Mouse (Mus musculus) heart, postnatal 36 days (tissue): ENCODE data around the gene 1700013G24Rik. TPM values are rescaled to one million over a fixed set of nuclear protein-coding genes. Genes with fewer than 3 reads are reported as not detected.

ENCODE experiments used
- DNase-seq, 2 experiments: peaks; one replicate each; pipeline ENCODE4 v3.0.0; 2021 to 2022
- intact Hi-C: fragments of 180-260 bp; cut with DNase I; formaldehyde crosslinking; loops from one replicate; pipeline ENCODE4 v1.15.1; 2025
- total RNA-seq, 2 experiments: library from RNA; stranded (reverse); gene quantifications; 2 replicates each; pipeline ENCODE4 v1.2.3; 2021

Gene 1700013G24Rik
- total RNA-seq, 2 experiments from 2014 or later: not detected

GRCm38 (mm10) chr4:137473701-137474388, 20.8 kb downstream of the 1700013G24Rik start:
- peak; percentile 53 to 62 for DNase-seq
- intact Hi-C loops: loop anchor here (2.0 kb wide), 1 partner anchor 25 kb away; no protein-coding TSS in a partner anchor

GRCm38 (mm10) chr4:137474694-137475093, 21.6 kb downstream of the 1700013G24Rik start:
- intact Hi-C loops: no loop called here
- DNase-seq: no peak

- DNase-seq: no peak
- intact Hi-C loops: no loop called here
Measured at GRCm38 (mm10) chr4:137475271-137476050, 22.4 kb downstream of the 1700013G24Rik start.

- peak; percentile 76 to 82 for DNase-seq
- intact Hi-C loops: no loop called here
Measured at GRCm38 (mm10) chr4:137476065-137476760, 23.1 kb downstream of the 1700013G24Rik start.

GRCm38 (mm10) chr4:137476761-137477237, 23.7 kb downstream of the 1700013G24Rik start:
- intact Hi-C loops: no loop called here
- DNase-seq: peak; percentile 79 to 83

GRCm38 (mm10) chr4:137477611-137478010, 24.5 kb downstream of the 1700013G24Rik start:
- intact Hi-C loops: loop anchor here (1.0 kb wide), 1 partner anchor 10 kb away; no protein-coding TSS in a partner anchor
- no peak for DNase-seq

GRCm38 (mm10) chr4:137478306-137478705, 25.2 kb downstream of the 1700013G24Rik start:
- no peak for DNase-seq
- intact Hi-C loops: loop anchor here (1.0 kb wide), 1 partner anchor 9 kb away; no protein-coding TSS in a partner anchor

GRCm38 (mm10) chr4:137479757-137480156, 26.7 kb downstream of the 1700013G24Rik start:
- no peak for DNase-seq
- intact Hi-C loops: loop anchor here (10.0 kb wide), 1 partner anchor 1335 kb away; the partner anchor contains the start of gene Id3

- intact Hi-C loops: loop anchor here (10.0 kb wide), 1 partner anchor 1336 kb away; the partner anchor contains the start of gene Id3
- no peak for DNase-seq
Measured at GRCm38 (mm10) chr4:137480191-137480992, 27.3 kb downstream of the 1700013G24Rik start.

- intact Hi-C loops: loop anchor here (10.0 kb wide), 1 partner anchor 1336 kb away; the partner anchor contains the start of gene Id3
- no peak for DNase-seq
Measured at GRCm38 (mm10) chr4:137480993-137481340, 27.9 kb downstream of the 1700013G24Rik start.

GRCm38 (mm10) chr4:137481381-137482030, 28.4 kb downstream of the 1700013G24Rik start:
- DNase-seq: no peak
- intact Hi-C loops: loop anchor here (10.0 kb wide), 1 partner anchor 1337 kb away; the partner anchor contains the start of gene Id3

GRCm38 (mm10) chr4:137483871-137484270, 30.8 kb downstream of the 1700013G24Rik start:
- peak in 1 of 2 experiments; percentile 50 for DNase-seq
- intact Hi-C loops: loop anchor here (2.0 to 10.0 kb wide), 2 partner anchors 15 to 1339 kb away; partner anchors contain the start of gene Id3

GRCm38 (mm10) chr4:137484586-137484985, 31.5 kb downstream of the 1700013G24Rik start:
- DNase-seq: peak; percentile 73 to 78
- intact Hi-C loops: loop anchor here (2.0 to 10.0 kb wide), 2 partner anchors 14 to 1340 kb away; partner anchors contain the start of gene Id3

- DNase-seq: no peak
- intact Hi-C loops: loop anchor here (2.0 to 10.0 kb wide), 2 partner anchors 13 to 1341 kb away; partner anchors contain the start of gene Id3
Measured at GRCm38 (mm10) chr4:137485258-137485960, 32.3 kb downstream of the 1700013G24Rik start.

GRCm38 (mm10) chr4:137486081-137487014, 33.3 kb downstream of the 1700013G24Rik start:
- intact Hi-C loops: loop anchor here (1.0 to 10.0 kb wide), 2 partner anchors 8 to 1342 kb away; partner anchors contain the start of gene Id3
- peak in 1 of 2 experiments; percentile 52 for DNase-seq

GRCm38 (mm10) chr4:137487286-137488000, 34.4 kb downstream of the 1700013G24Rik start:
- intact Hi-C loops: loop anchor here (1.0 to 10.0 kb wide), 2 partner anchors 9 to 1343 kb away; partner anchors contain the start of gene Id3

More at GRCm38 (mm10) chr4:137487286-137488000, 34.4 kb downstream of the 1700013G24Rik start:
- peak; percentile 79 to 84 for DNase-seq
